Mouse (Mus musculus) kidney, embryonic 15.5 days (tissue): ENCODE measurements at regions not wholly inside any gene's neighbourhood (a gene's known extent, or its start where the extent isn't known, plus 50 kb on each side); places are given as distances from the start of the nearest gene placed in this dataset.

Experiments used
- ATAC-seq: fragments of 200-750 bp; cut with Nextera tagmentation; replicated peaks from 2 replicates; pipeline ENCODE4 v1.8.0; 2017; ENCODE audit warnings: moderate TSS enrichment; ENCODE audit not compliant: low FRiP score
- H3K27ac ChIP-seq: fragments of 300-500 bp; sonication (generic); 2 replicates; pipeline ENCODE4 v1.5.1; 2015; ENCODE audit warnings: mild to moderate bottlenecking, inconsistent platforms
- H3K27me3 ChIP-seq: fragments of 300-500 bp; sonication (generic); 2 replicates; pipeline ENCODE4 v1.6.1; 2015; ENCODE audit warnings: inconsistent platforms
- H3K36me3 ChIP-seq: fragments of 300-500 bp; sonication (generic); 2 replicates; pipeline ENCODE4 v1.6.1; 2015; ENCODE audit warnings: inconsistent platforms
- H3K4me1 ChIP-seq: fragments of 300-500 bp; sonication (generic); 2 replicates; pipeline ENCODE4 v1.6.1; 2015; ENCODE audit warnings: inconsistent platforms
- H3K4me2 ChIP-seq: fragments of 300-500 bp; sonication (generic); 2 replicates; pipeline ENCODE4 v1.6.1; 2015; ENCODE audit warnings: moderate library complexity, mild to moderate bottlenecking, inconsistent platforms
- H3K4me3 ChIP-seq: fragments of 300-500 bp; sonication (generic); replicated peaks from 2 replicates; pipeline ENCODE4 v1.5.1; 2015; ENCODE audit warnings: mild to moderate bottlenecking, inconsistent platforms
- H3K9ac ChIP-seq: fragments of 300-500 bp; sonication (generic); 2 replicates; pipeline ENCODE4 v1.6.1; 2015; ENCODE audit warnings: mild to moderate bottlenecking, inconsistent platforms
- H3K9me3 ChIP-seq: fragments of 300-500 bp; sonication (generic); replicated peaks from 2 replicates; pipeline ENCODE4 v1.6.1; 2016; ENCODE audit warnings: inconsistent platforms
- WGBS: fragments of 180-500 bp; shearing (Covaris S2); methylation state at CpG from one replicate; pipeline ENCODE4 v1.1.7; 2015; ENCODE audit warnings: mixed read lengths; 5-methylcytosine and 5-hydroxymethylcytosine counted together

GRCm38 (mm10) chr9:84673327-84673726 is 639.2 kb upstream of the Gm11114 start:
- H3K36me3 ChIP-seq = no peaks in the 10 kb centered on the region
- H3K9me3 ChIP-seq = no peaks in the 10 kb centered on the region
- H3K4me1 ChIP-seq = 0 out of 2 replicates have a peak, but pooled peaks cover 4% of the 10 kb centered on the region
- H3K27me3 ChIP-seq = no peaks in the 10 kb centered on the region
- H3K4me3 ChIP-seq = no peak overlapping the region
- peak; percentile 84 for ATAC-seq
- WGBS = 18% methylated on average over 3 of the region's 3 CpGs
- H3K27ac ChIP-seq = no peak overlapping the region
- no peak overlapping the region for H3K4me2 ChIP-seq
- no peak overlapping the region for H3K9ac ChIP-seq

GRCm38 (mm10) chr9:84678416-84678815 is 634.2 kb upstream of the Gm11114 start:
- no peaks in the 10 kb centered on the region for H3K27me3 ChIP-seq
- no peak overlapping the region for H3K9ac ChIP-seq
- H3K4me2 ChIP-seq = no peak overlapping the region
- H3K4me3 ChIP-seq = no peak overlapping the region
- H3K4me1 ChIP-seq = 0 out of 2 replicates have a peak, but pooled peaks cover under 1% of the 10 kb centered on the region
- no peaks in the 10 kb centered on the region for H3K36me3 ChIP-seq
- H3K27ac ChIP-seq = no peak overlapping the region
- no peaks in the 10 kb centered on the region for H3K9me3 ChIP-seq
- no peak for ATAC-seq
- WGBS = 97% methylated on average over 1 of the region's 1 CpGs

- 49% methylated on average over 3 of the region's 3 CpGs for WGBS
These were observed 593.9 kb upstream of the Gm11114 start for GRCm38 (mm10) chr9:84718615-84719191.

GRCm38 (mm10) chr9:84719396-84719795 is 593.2 kb upstream of the Gm11114 start:
- Histone ChIP-seq H3K36me3 (no peaks in the 10 kb centered on the region), H3K27ac (no peak overlapping the region), H3K4me1 (no peaks in the 10 kb centered on the region), H3K4me3 (no peak overlapping the region), H3K27me3 (no peaks in the 10 kb centered on the region), H3K4me2 (no peak overlapping the region), H3K9ac (no peak overlapping the region), H3K9me3 (no peaks in the 10 kb centered on the region)
- 77% methylated on average over 3 of the region's 3 CpGs for WGBS
- no peak for ATAC-seq

More at GRCm38 (mm10) chr9:84718615-84719191, 593.9 kb upstream of the Gm11114 start:
- Histone ChIP-seq H3K9ac (no peak overlapping the region), H3K27ac (no peak overlapping the region), H3K9me3 (no peaks in the 10 kb centered on the region), H3K4me1 (no peaks in the 10 kb centered on the region), H3K27me3 (no peaks in the 10 kb centered on the region), H3K4me3 (no peak overlapping the region), H3K36me3 (no peaks in the 10 kb centered on the region), H3K4me2 (no peak overlapping the region)
- ATAC-seq = peak; percentile 89

GRCm38 (mm10) chr9:84720454-84720853 is 592.1 kb upstream of the Gm11114 start:
- H3K27ac ChIP-seq = no peak overlapping the region
- ATAC-seq = no peak
- H3K4me2 ChIP-seq = no peak overlapping the region
- H3K36me3 ChIP-seq = no peaks in the 10 kb centered on the region
- no peaks in the 10 kb centered on the region for H3K27me3 ChIP-seq
- H3K4me3 ChIP-seq = no peak overlapping the region
- no peaks in the 10 kb centered on the region for H3K4me1 ChIP-seq
- no peaks in the 10 kb centered on the region for H3K9me3 ChIP-seq
- no peak overlapping the region for H3K9ac ChIP-seq
- WGBS = 88% methylated on average over 2 of the region's 2 CpGs

- Histone ChIP-seq H3K4me1 (no peaks in the 10 kb centered on the region), H3K4me2 (no peak overlapping the region), H3K4me3 (no peak overlapping the region), H3K36me3 (no peaks in the 10 kb centered on the region), H3K9ac (no peak overlapping the region), H3K9me3 (no peaks in the 10 kb centered on the region), H3K27ac (no peak overlapping the region), H3K27me3 (no peaks in the 10 kb centered on the region)
- WGBS = 73% methylated on average over 2 of the region's 2 CpGs
- no peak for ATAC-seq
These were observed 573.3 kb upstream of the Gm11114 start for GRCm38 (mm10) chr9:84739266-84739665.

GRCm38 (mm10) chr9:84740336-84740735 is 572.2 kb upstream of the Gm11114 start:
- no peaks in the 10 kb centered on the region for H3K4me1 ChIP-seq
- H3K27me3 ChIP-seq = no peaks in the 10 kb centered on the region
- no peak overlapping the region for H3K4me3 ChIP-seq
- H3K27ac ChIP-seq = no peak overlapping the region
- WGBS = 63% methylated on average over 2 of the region's 2 CpGs
- H3K9me3 ChIP-seq = no peaks in the 10 kb centered on the region
- no peaks in the 10 kb centered on the region for H3K36me3 ChIP-seq
- no peak for ATAC-seq
- H3K4me2 ChIP-seq = no peak overlapping the region
- H3K9ac ChIP-seq = no peak overlapping the region

GRCm38 (mm10) chr9:84754332-84754731 is 558.2 kb upstream of the Gm11114 start:
- H3K36me3 ChIP-seq = no peaks in the 10 kb centered on the region
- no peak overlapping the region for H3K9ac ChIP-seq
- H3K27ac ChIP-seq = no peak overlapping the region
- H3K9me3 ChIP-seq = no peaks in the 10 kb centered on the region
- no peaks in the 10 kb centered on the region for H3K4me1 ChIP-seq
- no peak overlapping the region for H3K4me3 ChIP-seq
- no peak for ATAC-seq
- WGBS = 74% methylated on average over 1 of the region's 1 CpGs
- H3K4me2 ChIP-seq = no peak overlapping the region
- no peaks in the 10 kb centered on the region for H3K27me3 ChIP-seq

- Histone ChIP-seq H3K9me3 (no peaks in the 10 kb centered on the region), H3K27me3 (no peaks in the 10 kb centered on the region), H3K9ac (no peak overlapping the region), H3K4me3 (no peak overlapping the region), H3K27ac (no peak overlapping the region), H3K36me3 (no peaks in the 10 kb centered on the region), H3K4me2 (no peak overlapping the region), H3K4me1 (no peaks in the 10 kb centered on the region)
- ATAC-seq = no peak
- WGBS = 75% methylated on average over 2 of the region's 2 CpGs
These were observed 557.7 kb upstream of the Gm11114 start for GRCm38 (mm10) chr9:84754828-84755227.

GRCm38 (mm10) chr9:84774348-84774747 is 538.2 kb upstream of the Gm11114 start:
- H3K9ac ChIP-seq = no peak overlapping the region
- no peaks in the 10 kb centered on the region for H3K27me3 ChIP-seq
- H3K36me3 ChIP-seq = no peaks in the 10 kb centered on the region
- 61% methylated on average over 11 of the region's 11 CpGs for WGBS
- H3K9me3 ChIP-seq = no peaks in the 10 kb centered on the region
- no peaks in the 10 kb centered on the region for H3K4me1 ChIP-seq
- H3K27ac ChIP-seq = no peak overlapping the region
- no peak for ATAC-seq
- no peak overlapping the region for H3K4me2 ChIP-seq
- H3K4me3 ChIP-seq = no peak overlapping the region

- Histone ChIP-seq H3K27ac (no peak overlapping the region), H3K27me3 (no peaks in the 10 kb centered on the region), H3K36me3 (no peaks in the 10 kb centered on the region), H3K9ac (no peak overlapping the region), H3K4me3 (no peak overlapping the region), H3K9me3 (no peaks in the 10 kb centered on the region), H3K4me1 (no peaks in the 10 kb centered on the region), H3K4me2 (no peak overlapping the region)
- WGBS = 64% methylated on average over 2 of the region's 2 CpGs
- no peak for ATAC-seq
These were observed 537.4 kb upstream of the Gm11114 start for GRCm38 (mm10) chr9:84775190-84775589.

GRCm38 (mm10) chr9:84779125-84779524 is 533.4 kb upstream of the Gm11114 start:
- H3K4me1 ChIP-seq = no peaks in the 10 kb centered on the region
- H3K27me3 ChIP-seq = no peaks in the 10 kb centered on the region
- H3K4me2 ChIP-seq = no peak overlapping the region
- no peaks in the 10 kb centered on the region for H3K9me3 ChIP-seq
- ATAC-seq = no peak
- H3K36me3 ChIP-seq = no peaks in the 10 kb centered on the region
- H3K9ac ChIP-seq = no peak overlapping the region
- H3K27ac ChIP-seq = no peak overlapping the region
- H3K4me3 ChIP-seq = no peak overlapping the region
- 95% methylated on average over 1 of the region's 1 CpGs for WGBS

GRCm38 (mm10) chr9:84825768-84826167 is 486.8 kb upstream of the Gm11114 start:
- H3K9ac ChIP-seq = no peak overlapping the region
- H3K27me3 ChIP-seq = no peaks in the 10 kb centered on the region
- no peak overlapping the region for H3K4me2 ChIP-seq
- no peak overlapping the region for H3K4me3 ChIP-seq
- H3K9me3 ChIP-seq = no peaks in the 10 kb centered on the region
- H3K27ac ChIP-seq = no peak overlapping the region
- no peaks in the 10 kb centered on the region for H3K4me1 ChIP-seq
- H3K36me3 ChIP-seq = no peaks in the 10 kb centered on the region
- ATAC-seq = no peak
